Mouse (Mus musculus) embryonic fibroblast, embryonic 13.5 days (primary cell): ENCODE measurements around the gene Zc3h4. TPM values are rescaled to one million over a fixed set of nuclear protein-coding genes. Genes with fewer than 3 reads are reported as not detected.

ENCODE experiments used
- H3K27ac ChIP-seq: 2 replicates; pipeline ENCODE4 v1.5.1; 2012; ENCODE audit warnings: low read length, control low read depth, inconsistent platforms; ENCODE audit not compliant: insufficient read depth
- H3K4me1 ChIP-seq: 2 replicates; pipeline ENCODE4 v1.6.1; 2011; ENCODE audit warnings: low read length; ENCODE audit not compliant: control insufficient read depth, insufficient read depth
- H3K4me3 ChIP-seq: 2 replicates; pipeline ENCODE4 v1.5.1; 2011; ENCODE audit warnings: mild to moderate bottlenecking, control low read depth, low read length; ENCODE audit not compliant: insufficient read depth
- CTCF ChIP-seq: IDR thresholded peaks from 2 replicates; pipeline ENCODE4 v1.5.1; 2011; ENCODE audit warnings: mild to moderate bottlenecking, control low read depth, low read length, moderate library complexity, borderline replicate concordance; ENCODE audit not compliant: insufficient read depth
- POLR2A ChIP-seq: IDR thresholded peaks from 2 replicates; pipeline ENCODE4 v1.6.1; 2011; ENCODE audit warnings: low read depth, mild to moderate bottlenecking, control low read depth, low read length, moderate library complexity
- polyA plus RNA-seq: library from polyadenylated mRNA; stranded (reverse); fragments of >200 nt; gene quantifications from 2 replicates; pipeline ENCODE4 v1.2.4, GENCODE M21; 2011; ENCODE audit warnings: low read depth; ENCODE audit not compliant: missing spikeins, insufficient read length

Zc3h4 gene
- polyA plus RNA-seq: 27.0 and 29.4 TPM in 2 replicates

GRCm38 (mm10) chr7:16400689-16401611 lies at the start of gene Zc3h4:
TSS of gene Zc3h4 (plus strand) at chr7:16400910.
- peak within 1 kb of the TSS; percentile 75 for H3K4me3 ChIP-seq

GRCm38 (mm10) chr7:16355854-16356594 lies 44.7 kb upstream of the Zc3h4 start:
- Histone ChIP-seq H3K4me3 (no peak overlapping the region), H3K4me1 (no peaks in the 10 kb centered on the region), H3K27ac (no peak overlapping the region)
- TF ChIP-seq CTCF (no peak), POLR2A (no peak)

More at GRCm38 (mm10) chr7:16400689-16401611, at the start of gene Zc3h4:
- TF ChIP-seq POLR2A (peak; percentile 77), CTCF (no peak)
- peaks cover 15% of the 10 kb centered on the region for H3K4me1 ChIP-seq
- peak within 1 kb of the TSS; percentile 100 for H3K27ac ChIP-seq

GRCm38 (mm10) chr7:16357602-16358001 lies 43.1 kb upstream of the Zc3h4 start:
- TF ChIP-seq POLR2A (no peak), CTCF (no peak)
- Histone ChIP-seq H3K4me3 (no peak overlapping the region), H3K27ac (peak overlapping the region; percentile 85), H3K4me1 (no peaks in the 10 kb centered on the region)

DNA sequence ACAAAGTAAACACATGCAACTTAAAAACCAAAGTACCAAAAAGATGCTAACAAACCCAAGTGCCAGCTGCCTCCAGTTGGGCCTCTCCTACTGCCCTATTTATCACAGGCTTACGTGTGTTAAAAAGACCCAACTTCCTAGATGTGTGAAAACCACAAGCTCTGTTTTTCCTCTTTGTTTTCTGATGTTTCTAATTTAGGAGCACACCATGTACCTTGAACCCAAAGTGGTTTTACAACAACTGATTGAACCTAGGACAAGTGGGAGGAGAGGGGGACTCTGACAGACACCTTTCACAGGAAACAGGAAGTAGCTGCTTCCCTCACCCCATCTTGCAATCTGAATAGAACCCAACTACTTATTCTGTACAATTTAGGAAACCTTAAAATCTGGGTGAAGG lies 36.4 kb upstream of the Zc3h4 start:
- Histone ChIP-seq H3K4me1 (peaks cover 11% of the 10 kb centered on the region), H3K27ac (no peak overlapping the region), H3K4me3 (no peak overlapping the region)
- no peak for TF ChIP-seq CTCF
- no peak for TF ChIP-seq POLR2A

- TF ChIP-seq CTCF: no peak
- H3K4me3 ChIP-seq: no peak overlapping the region
- peaks cover 11% of the 10 kb centered on the region for H3K4me1 ChIP-seq
- H3K27ac ChIP-seq: no peak overlapping the region
Measured at GRCm38 (mm10) chr7:16364901-16365500, 35.7 kb upstream of the Zc3h4 start.

- Histone ChIP-seq H3K4me3 (no peak overlapping the region), H3K4me1 (peaks cover 11% of the 10 kb centered on the region), H3K27ac (peak overlapping the region; percentile 27; the same call in 1 of the 2 replicates)
- no peak for TF ChIP-seq CTCF
- TF ChIP-seq POLR2A: no peak
Measured at GRCm38 (mm10) chr7:16366133-16366646, 34.5 kb upstream of the Zc3h4 start.

- peak overlapping the region; percentile 47 for H3K27ac ChIP-seq
- H3K4me1 ChIP-seq: peaks cover 11% of the 10 kb centered on the region
- no peak overlapping the region for H3K4me3 ChIP-seq
- TF ChIP-seq POLR2A (no peak), CTCF (no peak)
Measured at GRCm38 (mm10) chr7:16366669-16367068, 34.0 kb upstream of the Zc3h4 start.

GRCm38 (mm10) chr7:16368835-16369234 lies 31.9 kb upstream of the Zc3h4 start:
- Histone ChIP-seq H3K27ac (no peak overlapping the region; the same call in 1 of the 2 replicates), H3K4me1 (peaks cover 12% of the 10 kb centered on the region), H3K4me3 (no peak overlapping the region)
- TF ChIP-seq CTCF (no peak), POLR2A (no peak)

DNA sequence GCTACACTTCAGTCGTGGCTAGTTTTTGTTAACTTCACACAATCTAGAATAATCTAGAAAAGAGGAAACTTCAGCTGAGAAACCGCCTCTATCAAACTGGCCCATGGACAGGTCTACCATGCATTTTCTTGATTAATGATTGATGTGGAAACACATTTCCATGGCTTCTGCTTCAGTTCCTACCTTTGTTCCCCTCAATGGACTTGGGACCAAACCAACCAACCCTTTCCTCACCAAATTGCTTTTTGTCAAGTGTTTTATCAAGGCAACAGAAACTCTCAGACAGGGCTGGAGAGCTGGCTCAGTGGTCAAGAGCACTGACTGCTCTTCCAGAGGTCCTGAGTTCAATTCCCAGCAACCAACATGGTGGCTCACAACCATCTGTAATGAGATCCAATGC lies 30.1 kb upstream of the Zc3h4 start:
- Histone ChIP-seq H3K4me1 (peaks cover 10% of the 10 kb centered on the region), H3K27ac (no peak overlapping the region), H3K4me3 (no peak overlapping the region)
- TF ChIP-seq CTCF (no peak), POLR2A (no peak)
